Mouse (Mus musculus): ENCODE results near the gene Tas2r135. TPM values are rescaled to one million over a fixed set of nuclear protein-coding genes. Genes with fewer than 3 reads are reported as not detected.
A peak's percentile ranks its signal among the peaks of the same experiment; 100 is the strongest.

Gene Tas2r135
- total RNA-seq (2021), result 1 to 10 TPM in 1 of 2 experiments, under 1 TPM in 1; 0.62 to 4.4 TPM
- 0.16 TPM in 1 of 2 replicates, not detected in the other for polyA plus RNA-seq (2012; rRNA removed)
- long read RNA-seq, partial matches to known transcripts, result 0 of 5 reads
- long read RNA-seq, other reads (novel, unspliced or antisense), result 5 of 5 reads

DNA sequence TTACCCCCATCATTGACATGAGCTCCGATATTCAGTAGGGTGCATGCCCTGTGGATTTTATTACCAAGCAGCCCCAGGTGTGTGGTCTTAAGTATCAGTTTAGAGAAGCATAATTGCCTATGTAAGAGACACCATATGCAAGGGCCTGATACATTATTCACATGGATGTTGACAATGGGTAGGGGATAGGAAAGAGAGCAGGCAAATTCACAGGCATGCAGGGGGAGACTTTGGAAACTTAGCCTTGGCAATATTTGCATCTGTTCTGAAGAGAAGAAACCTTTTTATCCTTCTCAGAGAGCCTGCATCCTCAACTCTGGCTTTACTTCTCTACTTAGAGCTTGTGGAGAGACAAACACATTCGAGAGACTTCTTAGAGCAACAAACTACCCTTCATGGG, at the start of gene Tas2r135:
TSS of gene Tas2r135 (plus strand) at position 301 of the 400 bp plus-strand sequence.
- no peak for DNase-seq

DNA sequence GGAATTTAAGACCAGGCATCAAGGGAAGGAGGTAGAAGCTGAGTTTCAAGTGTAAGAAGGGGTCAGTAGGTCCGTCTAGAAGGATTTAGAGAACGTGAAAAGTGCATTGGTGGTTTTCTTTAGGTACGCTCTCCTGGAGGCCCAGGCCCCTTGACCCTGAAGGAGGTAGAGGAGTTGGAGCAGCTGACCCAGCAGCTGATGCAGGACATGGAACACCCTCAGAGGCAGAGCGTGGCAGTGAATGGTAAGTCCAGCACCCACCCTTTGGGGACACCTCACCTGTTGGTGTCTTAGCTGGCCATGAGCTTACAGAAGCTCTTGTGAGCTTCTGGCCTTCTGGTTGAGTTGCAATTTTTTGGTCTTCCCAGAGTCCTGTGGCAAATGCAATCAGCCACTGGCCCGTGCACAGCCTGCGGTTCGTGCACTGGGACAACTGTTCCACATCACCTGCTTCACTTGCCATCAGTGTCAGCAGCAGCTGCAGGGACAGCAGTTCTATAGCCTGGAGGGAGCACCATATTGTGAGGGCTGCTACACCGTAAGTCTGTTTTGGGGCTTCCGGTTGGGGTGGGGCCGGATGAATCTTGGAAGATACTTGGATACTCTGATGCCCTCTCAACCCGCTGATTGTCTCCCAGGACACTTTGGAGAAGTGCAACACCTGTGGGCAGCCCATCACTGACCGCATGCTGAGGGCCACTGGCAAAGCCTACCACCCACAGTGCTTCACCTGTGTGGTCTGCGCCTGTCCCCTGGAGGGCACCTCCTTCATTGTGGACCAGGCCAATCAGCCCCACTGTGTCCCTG, 49.2 kb upstream of the Tas2r135 start:
- DNase-seq, result no peak

DNA sequence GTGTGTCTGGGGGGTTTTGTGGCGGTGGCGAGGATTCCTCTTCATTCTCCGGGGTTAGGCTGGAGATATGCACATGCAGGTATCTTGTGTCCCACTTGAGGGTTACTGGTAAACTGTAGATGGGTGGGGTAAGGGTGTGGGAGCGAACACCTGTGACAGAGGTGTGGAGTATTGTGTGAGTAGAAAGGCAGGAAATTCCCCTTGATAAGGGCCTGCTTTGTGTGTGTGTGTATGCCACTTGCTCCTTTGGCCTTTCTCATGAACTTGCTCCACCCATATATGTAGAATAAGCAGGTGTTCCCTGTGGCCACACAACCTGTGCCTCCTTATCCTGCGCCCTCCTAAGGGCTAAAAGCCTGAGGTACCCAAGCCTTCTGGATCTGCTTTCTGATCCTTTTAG, 48.3 kb upstream of the Tas2r135 start:
- DNase-seq, result no peak

DNA sequence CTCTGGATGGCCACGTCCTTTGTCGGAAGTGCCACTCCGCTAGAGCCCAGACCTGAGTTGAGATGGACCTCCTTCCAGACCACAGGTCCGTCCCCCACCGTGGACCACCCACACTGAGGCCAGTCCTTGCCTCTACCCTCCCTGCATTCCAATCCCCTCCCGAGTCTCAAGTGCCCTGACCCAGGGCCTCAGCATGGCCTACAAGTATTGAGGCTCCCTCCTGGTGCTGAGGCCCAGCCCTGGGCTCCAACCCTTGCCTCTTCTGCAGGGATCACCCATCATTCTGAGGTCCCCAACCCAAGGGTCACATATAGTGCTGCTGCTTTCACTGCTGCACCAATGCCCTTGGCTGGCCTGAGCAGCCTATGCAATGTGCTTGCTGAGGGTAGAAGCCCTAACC, 47.3 kb upstream of the Tas2r135 start:
- DNase-seq, result no peak

DNA sequence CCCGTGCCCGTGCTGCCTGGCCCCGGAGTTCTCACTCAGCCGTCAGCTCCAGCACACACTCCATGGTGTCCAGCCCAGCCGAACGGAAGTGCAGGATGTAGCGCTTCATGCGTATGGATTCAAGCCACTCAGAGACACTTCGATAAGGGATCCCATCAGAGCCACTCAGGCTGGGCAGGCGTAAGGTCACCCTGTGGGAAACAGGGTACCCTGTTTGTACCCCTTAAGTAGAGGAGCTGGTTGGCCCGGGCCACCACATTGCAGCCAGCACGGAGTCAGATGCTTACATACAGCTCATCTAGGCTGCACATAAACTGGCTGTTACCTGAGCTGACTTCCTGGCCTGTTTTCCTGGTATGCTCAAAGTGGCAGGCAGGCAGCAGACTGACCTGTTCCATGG, 46.3 kb upstream of the Tas2r135 start:
- no peak for DNase-seq

- no peak for DNase-seq
Measured at GRCm38 (mm10) chr6:42359364-42360147, 45.7 kb upstream of the Tas2r135 start.

- DNase-seq, result no peak
Measured at GRCm38 (mm10) chr6:42360231-42360840, 44.9 kb upstream of the Tas2r135 start.

DNA sequence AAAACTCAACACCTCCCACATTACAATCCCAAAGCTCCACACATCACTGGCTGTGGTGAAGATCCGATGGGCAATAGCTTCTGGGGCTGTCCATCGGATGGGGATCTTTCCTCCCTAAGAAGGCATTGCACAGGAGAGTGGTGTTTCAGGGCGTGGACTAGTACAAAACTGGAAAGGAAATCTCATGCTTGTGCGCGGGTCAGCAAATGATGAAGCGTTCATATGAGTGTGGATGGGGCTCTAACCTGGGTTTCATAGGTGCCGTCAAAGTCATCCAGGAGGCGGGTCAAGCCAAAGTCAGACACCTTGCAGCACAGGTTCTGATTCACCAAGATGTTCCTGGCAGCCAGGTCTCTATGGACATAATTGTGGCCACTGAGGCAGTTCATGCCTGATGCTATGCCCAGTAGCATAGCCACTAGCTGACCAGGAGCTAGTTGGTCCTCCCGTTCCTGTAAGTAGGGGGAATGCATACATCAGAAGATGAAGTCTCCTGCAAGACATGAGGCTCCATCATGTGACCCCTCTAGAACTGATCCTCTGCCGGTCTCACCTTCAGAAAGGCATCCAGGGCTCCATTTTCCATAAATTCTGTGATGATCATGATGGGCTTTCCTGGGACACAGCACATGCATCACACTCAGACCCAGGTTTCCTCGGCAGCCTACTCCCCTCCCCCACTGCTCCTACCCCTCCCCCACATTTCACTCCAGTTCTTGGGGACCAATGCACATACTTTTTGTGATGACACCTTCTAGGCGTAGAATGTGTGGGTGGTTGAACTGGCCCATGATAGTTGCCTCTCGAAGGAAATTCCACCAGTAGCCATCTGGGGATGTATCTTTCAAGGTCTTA, 44.0 kb upstream of the Tas2r135 start:
- DNase-seq, result no peak

DNA sequence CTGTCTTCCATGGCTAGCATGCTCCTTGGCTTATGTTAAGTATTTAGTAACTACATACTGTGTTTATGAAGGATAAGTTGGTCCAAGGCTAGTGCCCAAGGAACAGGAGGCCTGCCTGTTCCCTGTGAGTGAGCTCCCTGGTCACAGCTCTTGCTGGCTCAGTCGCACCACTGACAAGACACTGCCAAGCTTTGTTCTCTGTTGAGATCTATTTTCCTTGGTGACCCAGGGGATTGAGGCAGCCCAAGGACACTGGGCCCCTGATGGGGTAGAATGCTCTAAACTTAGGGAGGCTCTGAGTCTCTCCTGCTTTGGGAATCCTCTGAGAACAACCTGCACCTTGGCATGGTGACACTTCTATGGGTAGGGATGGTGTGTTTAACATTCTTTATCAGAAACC, 43.2 kb upstream of the Tas2r135 start:
- DNase-seq, result no peak

DNA sequence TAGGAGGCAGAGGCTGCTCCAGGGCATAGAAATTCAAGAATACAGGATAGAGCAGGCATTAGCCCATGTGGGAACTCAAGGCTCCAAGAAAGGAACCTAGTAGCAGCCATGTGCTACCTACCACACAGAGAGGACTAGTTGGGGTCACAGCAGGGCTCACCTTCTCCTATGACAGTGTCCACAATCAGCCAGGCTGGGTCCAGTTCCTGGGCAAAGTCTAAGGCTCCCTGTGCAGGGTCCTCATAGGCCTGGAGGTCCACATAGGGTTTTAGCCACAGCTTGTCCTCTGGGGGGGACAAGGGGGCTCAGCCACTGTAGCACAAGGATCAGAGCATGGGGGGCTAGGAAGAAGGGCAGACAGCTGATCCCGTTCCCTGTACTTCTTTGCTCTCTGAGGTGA, 42.7 kb upstream of the Tas2r135 start:
- no peak for DNase-seq

DNA sequence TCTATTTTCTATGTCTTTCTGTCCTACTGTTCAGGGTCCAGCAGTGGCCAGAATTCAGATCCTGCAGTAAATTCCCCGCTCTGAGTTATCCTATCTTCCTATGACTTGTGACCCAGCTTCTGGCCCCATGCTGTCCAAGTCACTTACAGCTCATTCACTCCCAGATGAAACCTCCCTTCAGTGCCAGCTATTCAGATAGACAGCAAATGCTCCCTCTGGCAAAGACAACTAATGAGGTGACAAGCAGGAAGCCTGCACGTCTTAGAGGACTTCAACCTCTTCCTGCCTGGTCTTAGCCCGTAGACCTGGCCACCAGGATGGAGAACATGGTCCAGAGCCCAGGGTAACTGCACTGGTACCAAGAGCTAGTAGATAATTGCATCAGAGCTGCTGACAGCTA, 42.3 kb upstream of the Tas2r135 start:
- no peak for DNase-seq

DNA sequence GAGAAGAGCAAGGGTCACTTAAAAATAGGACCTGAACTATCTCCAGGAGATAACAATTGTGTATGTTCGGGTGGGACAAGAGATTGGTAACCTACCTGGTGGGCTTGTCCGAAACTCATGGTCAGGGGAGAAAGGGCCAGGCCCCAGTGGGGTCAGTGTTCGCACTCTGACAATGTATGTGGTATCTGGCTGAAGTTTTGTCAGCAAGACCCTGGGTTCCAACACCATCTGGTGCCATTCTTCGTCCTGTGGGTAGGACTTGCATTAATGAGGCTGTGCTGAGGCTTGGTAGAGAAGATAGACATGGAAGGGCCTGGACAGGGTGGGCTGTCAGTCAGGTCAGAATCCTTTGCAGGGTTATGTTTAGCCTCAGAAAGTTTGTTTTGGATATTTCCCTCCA, 41.2 kb upstream of the Tas2r135 start:
- DNase-seq, result no peak

- no peak for DNase-seq
Measured at GRCm38 (mm10) chr6:42364607-42365006, 40.6 kb upstream of the Tas2r135 start.

- no peak for DNase-seq
Measured at GRCm38 (mm10) chr6:42365215-42365614, 40.0 kb upstream of the Tas2r135 start.

DNA sequence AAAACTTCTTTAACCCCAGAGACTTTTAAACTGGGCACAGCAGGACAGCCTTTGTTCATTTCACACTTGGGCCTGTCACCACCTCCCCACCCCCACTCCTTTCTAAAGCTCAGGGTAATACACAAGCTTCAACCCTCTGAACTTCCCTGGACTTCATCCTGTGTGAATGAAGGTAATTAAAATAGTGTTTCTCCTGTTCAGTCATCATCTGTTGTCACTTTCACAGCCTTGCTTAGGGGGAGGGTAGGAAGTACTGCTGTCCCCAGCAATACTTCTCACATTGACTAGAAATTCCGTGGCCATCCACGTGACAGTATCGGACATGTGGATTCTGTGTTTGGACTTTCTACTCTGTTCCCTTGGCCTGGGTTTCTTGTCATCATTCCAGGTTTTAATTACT, 35.4 kb upstream of the Tas2r135 start:
- no peak for DNase-seq

- DNase-seq, result no peak
Measured at GRCm38 (mm10) chr6:42370630-42371363, 34.4 kb upstream of the Tas2r135 start.

GRCm38 (mm10) chr6:42372001-42372400, 33.2 kb upstream of the Tas2r135 start:
- DNase-seq, result no peak

- DNase-seq, result no peak
Measured at GRCm38 (mm10) chr6:42372421-42372815, 32.8 kb upstream of the Tas2r135 start.

GRCm38 (mm10) chr6:42372816-42373547, 32.3 kb upstream of the Tas2r135 start, which contains the start of gene Epha1:
TSS of gene Epha1 (minus strand) at chr6:42373268.
- peak; percentile 52 for DNase-seq
